Mouse (Mus musculus) embryonic stem cell, embryonic (primary cell): ENCODE measurements around the gene Vmn2r72.

Source experiments
- CTCF ChIA-PET, 4 experiments: fragments of 300-600 bp in 2 of 4; fragments of 350-600 bp in 2 of 4; sonication (Branson Sonifier 250); formaldehyde crosslinking; loops; one replicate each; lab custom pipeline; 2022; ENCODE audit warnings: inconsistent platforms in 2 of 4; lab: Charles Lee
- POLR2A ChIA-PET, 4 experiments: fragments of 300-600 bp in 2 of 4; fragments of 350-600 bp in 2 of 4; sonication (Branson Sonifier 250); formaldehyde crosslinking; loops; one replicate each; lab custom pipeline; 2022; ENCODE audit warnings: antibody characterized with exemption in 4 of 4, inconsistent platforms in 1 of 4; lab: Charles Lee

Gene Vmn2r72

GRCm38 (mm10) chr7:85754997-85755396, at the start of gene Vmn2r72:
TSS of gene Vmn2r72 (minus strand) at chr7:85755097.
- ChIA-PET CTCF (no interaction called here), POLR2A (no interaction called here)
